Mouse (Mus musculus): ENCODE results near the gene Kcnj9.

Gene Kcnj9

DNA sequence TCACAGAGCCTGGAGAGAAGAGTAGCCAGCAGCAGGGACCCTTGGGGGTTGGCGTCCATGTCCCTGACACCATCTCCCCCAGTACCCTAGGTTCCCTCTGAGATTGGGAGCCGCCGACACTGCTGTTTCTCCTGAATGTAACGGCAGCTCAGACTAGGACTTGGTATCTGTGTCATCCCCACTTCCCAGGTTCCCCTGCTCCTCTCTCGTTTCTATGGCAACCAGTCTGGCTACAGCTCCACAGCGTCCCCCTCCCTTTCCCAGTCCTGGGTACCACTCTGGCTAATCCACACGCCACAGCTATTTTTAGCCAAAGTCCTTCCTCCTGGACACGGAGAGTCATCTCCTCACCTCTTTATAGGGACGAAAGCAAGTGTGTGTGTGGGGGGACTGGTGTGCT is at the start of gene Kcnj9:
Gene Kcnj9 (minus strand): TSS at position 188 of the 400 bp plus-strand sequence.
- no peak for DNase-seq (ENCODE audit: low spot score)

DNA sequence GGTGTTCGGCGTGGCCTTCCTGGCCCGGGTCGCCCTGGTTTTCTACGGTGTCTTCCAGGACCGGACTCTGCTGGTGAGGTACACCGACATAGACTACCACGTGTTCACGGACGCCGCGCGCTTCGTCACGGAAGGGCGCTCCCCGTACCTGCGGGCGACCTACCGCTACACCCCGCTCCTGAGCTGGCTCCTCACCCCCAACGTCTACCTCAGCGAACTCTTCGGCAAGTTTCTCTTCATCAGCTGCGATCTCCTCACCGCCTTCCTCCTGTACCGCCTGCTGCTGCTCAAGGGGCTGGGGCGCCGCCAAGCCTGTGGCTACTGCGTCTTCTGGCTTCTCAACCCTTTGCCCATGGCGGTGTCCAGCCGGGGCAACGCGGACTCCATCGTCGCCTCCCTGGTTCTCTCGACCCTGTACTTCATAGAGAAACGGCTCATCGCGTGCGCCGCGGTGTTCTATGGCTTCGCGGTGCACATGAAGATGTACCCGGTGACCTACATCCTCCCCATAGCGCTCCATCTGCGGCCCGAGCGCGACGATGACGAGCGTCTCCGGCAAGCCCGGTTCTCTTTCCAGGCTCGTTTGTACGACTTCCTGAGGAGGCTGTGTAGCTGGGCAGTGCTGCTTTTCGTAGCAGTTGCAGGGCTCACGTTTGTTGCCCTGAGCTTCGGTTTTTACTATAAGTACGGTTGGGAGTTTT is 47.8 kb upstream of the Kcnj9 start:
- peak; percentile 28 for DNase-seq (ENCODE audit: low spot score)

DNA sequence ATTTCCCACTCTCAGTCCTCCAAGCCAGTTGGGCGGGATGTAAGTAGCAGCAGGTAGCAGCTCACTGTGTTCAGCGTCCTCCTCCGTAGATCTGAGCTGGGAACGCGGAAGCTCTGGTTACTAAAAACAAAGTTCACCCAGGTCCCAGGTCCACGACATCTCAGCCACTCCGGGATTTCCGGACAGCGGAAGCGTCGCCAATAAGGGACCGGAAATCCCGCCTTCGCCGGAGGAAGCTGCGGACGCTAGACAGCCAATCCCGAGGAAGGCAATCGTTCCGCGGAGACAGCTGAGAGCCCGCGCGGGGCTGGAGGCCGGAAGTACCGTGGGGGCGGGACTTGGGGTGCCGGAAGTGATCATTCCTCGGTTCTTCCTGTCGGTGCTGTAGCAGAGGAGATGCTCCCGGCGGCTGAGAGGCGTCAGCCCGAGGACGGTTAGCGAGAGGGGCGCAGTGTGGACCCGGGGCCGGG is 47.1 kb upstream of the Kcnj9 start, which contains the start of gene Pigm:
Gene Pigm (plus strand): TSS at position 349 of the 470 bp plus-strand sequence.
- DNase-seq (ENCODE audit: low spot score) = peak; percentile 94

DNA sequence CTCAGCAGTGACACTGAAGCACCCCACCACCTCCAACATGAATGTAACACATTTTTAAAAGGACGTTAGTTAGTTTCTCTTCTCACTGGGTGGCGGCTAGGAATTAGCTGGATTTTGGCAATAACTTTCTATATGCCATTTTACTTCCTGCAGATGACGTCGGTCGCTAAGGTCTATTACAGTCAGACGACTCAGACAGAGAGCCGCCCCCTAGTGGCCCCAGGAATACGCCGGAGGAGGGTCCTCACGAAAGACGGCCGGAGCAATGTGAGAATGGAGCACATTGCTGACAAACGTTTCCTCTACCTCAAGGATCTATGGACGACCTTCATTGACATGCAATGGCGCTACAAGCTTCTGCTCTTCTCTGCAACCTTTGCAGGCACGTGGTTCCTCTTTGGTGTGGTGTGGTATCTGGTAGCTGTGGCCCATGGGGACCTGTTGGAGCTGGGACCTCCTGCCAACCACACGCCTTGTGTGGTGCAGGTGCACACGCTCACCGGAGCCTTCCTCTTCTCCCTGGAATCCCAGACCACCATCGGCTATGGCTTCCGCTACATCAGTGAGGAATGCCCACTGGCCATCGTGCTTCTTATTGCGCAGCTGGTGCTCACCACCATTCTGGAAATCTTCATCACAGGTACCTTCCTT is 39.8 kb upstream of the Kcnj9 start:
- peak; percentile 22 for DNase-seq (ENCODE audit: low spot score)

DNA sequence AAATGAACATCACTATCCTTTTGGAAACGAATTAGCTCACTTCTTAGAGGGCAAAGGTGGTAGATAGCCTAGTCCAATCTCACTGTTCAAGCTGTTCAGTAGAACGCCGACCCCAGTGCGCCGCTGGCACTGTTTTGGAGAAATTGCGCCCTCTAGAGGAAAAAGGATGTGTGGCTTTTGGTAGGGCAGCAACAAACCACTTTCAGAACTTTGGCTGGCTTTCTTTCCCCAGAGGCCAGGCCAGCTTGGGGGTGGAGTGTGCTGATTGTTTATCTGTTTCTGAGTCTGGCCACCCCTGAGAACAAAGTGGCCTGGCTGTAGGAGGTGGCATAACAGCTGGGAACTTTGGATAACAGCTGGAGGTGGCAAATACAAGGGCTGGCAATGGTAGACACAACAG is 35.6 kb upstream of the Kcnj9 start:
- DNase-seq (ENCODE audit: low spot score) = peak; percentile 30

DNA sequence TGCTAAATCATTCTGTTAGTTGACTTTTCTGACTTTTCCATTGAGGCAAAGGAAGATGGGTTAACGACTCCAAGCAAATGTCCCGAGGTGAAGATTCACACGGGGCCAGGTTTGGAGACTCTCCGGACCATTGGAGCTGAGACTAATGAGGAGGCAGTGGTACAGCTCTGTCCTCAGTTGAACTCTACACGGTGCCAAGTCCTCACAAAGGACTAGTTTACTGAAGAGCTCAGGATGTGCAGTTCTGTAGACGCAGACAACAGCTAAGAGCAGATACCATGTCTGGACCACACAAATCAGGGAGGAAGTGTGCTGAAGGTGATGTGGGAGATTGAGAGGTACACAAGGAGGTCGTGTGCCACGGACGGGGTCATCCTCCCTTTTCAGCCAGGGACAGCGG is 29.2 kb upstream of the Kcnj9 start:
- no peak for DNase-seq (ENCODE audit: low spot score)

DNA sequence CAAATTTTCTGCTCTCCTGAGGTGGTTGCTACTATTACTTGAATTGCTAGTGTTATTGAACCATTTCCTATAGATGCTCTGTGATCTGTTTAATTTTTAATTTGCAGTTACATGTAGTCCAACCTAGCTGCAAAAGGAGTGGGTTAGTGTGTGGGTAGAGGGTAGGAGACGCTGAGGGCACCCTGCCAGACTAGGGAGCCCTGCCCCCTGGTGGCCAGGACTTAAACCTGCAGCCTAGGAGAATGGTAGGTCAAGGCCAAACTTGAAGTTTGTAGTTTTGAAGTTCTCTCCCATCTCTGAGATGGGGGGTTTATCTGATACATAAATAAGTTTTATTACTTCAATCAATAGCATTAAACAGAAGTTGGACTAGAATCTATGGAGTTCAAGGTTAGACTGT is 28.4 kb upstream of the Kcnj9 start:
- no peak for DNase-seq (ENCODE audit: low spot score)

DNA sequence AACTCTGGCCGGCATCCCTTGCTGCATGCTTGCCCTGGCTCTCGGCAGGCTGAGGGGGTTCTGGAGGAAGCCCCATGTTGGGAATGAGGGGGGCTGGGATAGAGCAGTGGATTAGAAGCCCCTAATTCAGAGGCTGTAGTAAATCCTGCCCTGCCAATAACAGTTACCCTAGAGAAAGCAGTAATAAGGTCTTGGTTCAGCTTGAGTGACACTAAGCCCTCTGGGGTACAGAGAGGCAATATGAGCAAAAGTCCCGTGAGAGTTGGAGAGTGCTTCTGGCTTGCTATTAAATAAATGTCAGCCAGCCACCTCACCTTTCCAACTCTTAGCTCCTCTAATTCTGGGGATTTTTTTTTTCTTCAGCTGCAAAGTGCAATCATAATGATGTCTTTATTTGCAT is 26.2 kb upstream of the Kcnj9 start:
- DNase-seq (ENCODE audit: low spot score) = no peak

DNA sequence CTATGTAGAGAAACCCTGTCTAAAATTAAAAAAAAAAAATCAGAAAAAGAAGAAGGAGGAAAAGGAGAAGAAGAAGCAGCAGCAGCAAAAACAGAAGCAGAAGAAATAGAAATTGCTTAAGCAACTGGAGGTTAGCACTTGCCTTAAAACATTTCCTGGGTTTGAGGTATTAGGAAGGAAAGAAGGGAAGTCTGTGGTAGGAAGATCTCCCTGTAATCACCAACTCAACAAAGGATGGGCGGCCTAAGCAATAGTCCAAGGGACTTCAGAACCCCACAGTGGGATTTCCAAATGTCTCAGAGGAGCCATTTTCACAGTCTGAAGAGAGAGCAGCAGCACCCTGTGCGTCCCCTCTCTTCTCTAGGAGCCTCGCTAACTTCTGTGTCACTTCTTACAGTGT is 23.3 kb upstream of the Kcnj9 start:
- DNase-seq (ENCODE audit: low spot score) = no peak

DNA sequence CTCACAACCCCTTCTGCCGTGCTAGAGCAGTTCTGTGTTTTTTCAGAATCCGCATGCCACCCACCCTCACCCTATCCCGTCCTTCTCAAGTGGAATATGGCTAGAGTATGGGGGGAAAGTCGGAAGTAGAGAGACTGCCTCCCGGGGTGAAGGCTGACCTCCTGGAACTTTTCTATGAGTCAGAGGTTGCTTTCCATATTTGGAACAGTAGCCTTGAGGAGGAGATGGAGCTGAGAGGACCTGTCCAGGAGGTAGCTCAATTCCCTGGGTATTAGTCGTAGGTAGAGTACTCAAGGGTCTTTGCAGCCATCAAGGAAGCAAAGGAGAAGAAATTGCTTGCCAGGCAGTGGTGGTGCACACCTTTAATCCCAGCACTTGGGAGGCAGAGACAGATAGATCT is 22.9 kb upstream of the Kcnj9 start:
- no peak for DNase-seq (ENCODE audit: low spot score)

DNA sequence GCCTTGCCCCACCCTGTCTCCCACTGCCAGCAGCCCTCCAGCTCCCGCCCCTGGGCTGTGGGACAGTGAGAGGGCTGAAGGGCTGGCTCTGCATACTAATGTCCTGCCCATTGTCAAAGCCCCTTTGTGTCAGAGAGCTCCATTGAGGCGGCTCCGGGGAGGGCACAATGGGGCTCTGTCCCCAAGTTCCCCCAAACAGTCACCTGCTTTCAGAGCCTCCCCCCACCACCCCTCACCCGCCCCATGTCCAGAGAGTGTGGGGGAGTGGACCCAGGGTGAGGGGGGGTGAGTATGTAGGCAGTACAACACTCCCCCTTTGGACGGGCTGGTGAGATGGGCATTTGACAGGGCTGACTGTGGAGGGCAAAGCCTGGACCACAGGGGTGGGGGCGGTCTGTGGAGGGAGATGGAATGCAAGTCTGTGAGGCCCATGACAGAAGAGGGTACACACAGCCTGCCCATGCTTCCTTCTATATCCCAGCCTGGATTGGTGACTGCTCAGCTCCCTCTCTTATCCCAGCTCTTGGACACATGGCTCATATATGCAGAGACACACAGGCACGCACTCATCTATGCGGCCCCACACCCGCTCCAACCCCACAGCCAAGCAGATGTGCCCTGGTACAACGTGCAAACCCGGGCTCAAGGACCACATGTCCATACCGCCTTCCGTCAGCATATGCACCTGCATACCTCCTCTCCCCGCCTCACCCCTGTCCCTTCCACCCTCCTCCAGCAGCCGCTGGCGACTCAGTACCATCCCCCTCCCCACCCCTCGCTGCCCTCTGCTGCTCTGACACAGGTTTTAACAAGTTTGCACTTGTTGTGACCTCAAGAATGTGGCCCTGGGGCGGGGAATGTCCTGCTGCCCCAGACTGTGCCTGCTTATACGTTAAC is 21.0 kb upstream of the Kcnj9 start:
- DNase-seq (ENCODE audit: low spot score) = no peak

DNA sequence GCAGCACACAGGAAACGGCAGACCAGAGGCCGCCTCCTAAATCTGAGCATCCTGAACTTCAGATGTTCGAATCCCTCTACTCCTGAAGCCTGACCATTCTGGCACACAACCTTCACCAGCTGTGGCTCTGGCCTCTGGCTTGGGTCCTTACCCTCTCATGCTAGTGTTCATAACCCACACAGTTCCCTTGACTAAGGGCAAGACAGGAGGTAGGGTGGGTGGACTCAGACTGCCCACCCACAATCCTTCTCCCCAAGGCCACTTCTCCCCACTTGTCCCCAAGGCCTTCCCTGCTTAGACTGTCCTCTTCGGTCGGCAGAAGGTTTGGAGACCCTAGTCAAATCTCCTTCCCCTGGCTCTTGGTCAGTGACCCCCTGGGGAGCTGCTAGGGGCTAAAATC is 20.4 kb upstream of the Kcnj9 start:
- DNase-seq (ENCODE audit: low spot score) = no peak

DNA sequence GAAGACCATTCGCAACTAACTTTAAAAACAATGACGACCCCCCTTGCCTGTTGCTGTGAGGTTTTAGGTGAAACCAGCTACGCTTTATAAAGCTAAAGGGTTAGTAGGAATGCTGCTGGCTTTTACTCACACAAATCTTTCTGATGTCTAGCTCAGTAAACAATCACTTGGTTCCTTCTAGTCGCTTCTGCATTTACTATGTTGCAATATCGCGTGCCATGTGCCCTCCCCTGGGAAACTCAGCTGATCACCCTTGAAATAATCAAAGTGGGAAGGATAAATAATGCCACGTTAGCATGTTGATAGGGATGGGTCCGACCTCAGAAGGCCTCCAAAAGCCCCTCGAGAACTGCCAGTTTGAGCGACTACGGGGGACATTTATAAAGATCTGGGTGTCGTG is 18.3 kb upstream of the Kcnj9 start:
- DNase-seq (ENCODE audit: low spot score) = no peak

DNA sequence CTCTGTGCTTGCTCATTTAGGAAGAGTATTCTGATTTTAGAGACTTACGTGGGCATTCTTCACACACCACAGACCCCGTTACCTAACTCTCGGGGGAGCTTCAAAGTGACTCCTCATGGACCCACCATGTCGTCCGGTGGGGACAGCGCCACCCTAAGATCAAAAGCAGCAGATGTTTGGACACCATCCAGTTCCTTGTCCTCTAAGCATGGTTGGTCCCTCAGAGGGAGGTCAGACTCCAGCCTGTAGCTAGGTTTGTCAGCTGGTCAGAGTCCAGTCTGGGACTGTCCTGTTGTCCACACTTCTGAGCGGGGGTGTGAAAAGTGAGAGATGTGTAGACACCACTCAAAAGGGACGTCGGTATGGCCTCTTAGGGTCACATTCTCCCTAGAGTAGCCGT is 17.6 kb upstream of the Kcnj9 start:
- DNase-seq (ENCODE audit: low spot score) = no peak

DNA sequence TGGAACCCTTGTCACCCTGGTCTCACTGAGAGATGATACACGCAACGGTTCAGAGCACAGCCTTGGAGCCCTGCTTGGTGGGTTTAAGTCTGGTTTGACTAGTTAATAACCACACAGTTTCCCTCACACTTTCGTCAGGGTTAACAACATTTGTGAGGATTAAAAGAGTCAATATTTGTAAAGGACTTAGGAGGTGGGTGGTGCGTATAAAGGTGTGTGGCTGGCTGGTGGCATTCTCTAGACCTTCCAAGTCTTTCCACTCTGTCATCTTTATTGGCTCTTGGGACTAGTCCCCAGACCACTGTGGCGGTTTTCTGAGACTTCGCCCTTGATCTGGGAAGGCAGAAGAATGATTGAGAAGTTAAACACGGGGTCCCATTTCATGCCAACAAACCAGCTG is 15.7 kb upstream of the Kcnj9 start:
- DNase-seq (ENCODE audit: low spot score) = no peak

DNA sequence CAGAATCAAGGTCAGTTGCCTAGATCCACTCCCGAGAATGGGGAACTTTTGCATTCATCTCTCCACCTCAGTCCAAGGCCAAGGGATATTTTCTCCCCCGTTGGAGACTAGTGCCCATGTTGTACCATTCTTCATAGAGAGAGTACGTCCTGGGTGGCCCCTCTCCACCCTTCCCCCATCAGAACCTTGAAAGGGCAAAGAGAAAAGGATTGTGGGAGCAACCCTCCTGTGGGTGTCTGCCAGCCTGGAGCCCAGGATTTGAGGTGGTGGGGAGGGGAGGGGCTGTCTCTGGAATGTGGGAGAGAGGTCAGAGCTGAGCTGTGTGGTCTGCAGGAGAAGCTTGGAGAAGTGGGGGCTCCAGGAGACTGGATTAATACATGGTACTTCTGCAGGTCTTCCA is 14.8 kb upstream of the Kcnj9 start:
- DNase-seq (ENCODE audit: low spot score) = no peak

DNA sequence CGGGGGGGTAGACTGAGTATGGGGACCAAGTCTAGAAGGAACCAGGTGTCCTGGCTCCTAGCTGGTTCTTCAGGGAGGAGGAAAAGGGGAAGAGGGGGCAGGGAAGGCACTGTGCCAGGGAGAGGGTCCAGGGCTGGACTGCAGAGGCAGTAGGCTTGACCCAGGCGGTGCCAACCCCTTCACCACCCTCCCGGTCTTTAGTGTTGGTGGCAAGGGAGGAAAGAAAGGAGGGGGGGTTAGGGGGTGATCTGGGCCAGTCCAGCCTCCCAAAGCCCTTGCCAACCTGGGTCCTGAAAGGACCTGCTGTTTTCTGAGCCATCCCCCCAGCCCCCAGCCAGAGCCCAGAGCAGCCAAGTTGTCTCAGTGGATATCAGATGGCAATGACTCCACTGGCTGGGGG is 13.6 kb upstream of the Kcnj9 start:
- DNase-seq (ENCODE audit: low spot score) = no peak

DNA sequence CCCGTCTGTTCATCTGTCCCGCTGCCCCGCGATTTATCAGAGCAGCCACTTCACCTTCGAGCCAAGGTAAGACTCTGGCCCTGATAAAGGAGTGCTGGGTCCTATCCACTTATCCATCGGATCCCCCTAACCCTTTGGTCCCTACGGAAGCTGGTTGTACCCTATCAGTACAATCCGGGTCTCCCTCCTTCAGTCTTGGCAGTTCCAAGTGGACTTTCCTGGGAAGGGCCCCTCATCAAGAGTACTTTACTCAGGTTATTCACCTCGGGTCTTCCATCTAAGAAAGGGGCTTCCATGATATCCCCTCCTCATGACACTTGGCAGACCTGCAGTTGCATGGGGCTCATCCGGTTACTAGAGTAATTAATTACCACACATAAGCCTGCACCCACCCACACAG is 12.3 kb upstream of the Kcnj9 start:
- no peak for DNase-seq (ENCODE audit: low spot score)

DNA sequence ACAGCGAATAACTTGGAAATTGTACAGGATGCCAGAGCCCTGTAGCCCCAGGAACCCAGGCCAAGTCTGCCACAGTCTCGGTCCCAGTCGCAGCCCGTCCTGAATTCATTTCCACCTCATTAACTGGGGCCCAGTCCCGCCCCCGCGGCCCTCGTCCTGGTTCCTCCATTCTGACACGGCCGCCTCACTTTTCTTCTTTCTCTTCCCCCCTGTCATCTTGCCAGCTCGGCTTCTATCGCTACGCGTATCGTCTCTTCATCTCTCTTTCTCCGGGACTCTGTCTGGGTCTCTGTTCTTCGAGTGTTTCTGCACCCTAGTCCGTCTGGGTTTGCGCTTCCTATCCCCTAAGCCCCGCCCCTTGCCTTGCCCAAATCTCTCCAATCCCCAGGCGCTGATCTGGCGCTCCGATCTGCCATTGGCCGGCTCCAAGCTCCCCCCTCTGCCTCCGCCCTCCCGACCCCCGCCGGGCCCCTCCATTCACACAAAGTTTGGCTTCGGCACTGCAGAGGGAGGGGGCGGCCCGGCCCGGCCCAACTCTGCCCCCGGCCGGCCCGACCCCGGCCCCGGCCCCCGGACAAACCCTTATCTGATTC is 11.7 kb upstream of the Kcnj9 start, which contains the start of gene Kcnj10:
Gene Kcnj10 (plus strand): TSS at position 482 of the 593 bp plus-strand sequence.
- peak; percentile 9 for DNase-seq (ENCODE audit: low spot score)

DNA sequence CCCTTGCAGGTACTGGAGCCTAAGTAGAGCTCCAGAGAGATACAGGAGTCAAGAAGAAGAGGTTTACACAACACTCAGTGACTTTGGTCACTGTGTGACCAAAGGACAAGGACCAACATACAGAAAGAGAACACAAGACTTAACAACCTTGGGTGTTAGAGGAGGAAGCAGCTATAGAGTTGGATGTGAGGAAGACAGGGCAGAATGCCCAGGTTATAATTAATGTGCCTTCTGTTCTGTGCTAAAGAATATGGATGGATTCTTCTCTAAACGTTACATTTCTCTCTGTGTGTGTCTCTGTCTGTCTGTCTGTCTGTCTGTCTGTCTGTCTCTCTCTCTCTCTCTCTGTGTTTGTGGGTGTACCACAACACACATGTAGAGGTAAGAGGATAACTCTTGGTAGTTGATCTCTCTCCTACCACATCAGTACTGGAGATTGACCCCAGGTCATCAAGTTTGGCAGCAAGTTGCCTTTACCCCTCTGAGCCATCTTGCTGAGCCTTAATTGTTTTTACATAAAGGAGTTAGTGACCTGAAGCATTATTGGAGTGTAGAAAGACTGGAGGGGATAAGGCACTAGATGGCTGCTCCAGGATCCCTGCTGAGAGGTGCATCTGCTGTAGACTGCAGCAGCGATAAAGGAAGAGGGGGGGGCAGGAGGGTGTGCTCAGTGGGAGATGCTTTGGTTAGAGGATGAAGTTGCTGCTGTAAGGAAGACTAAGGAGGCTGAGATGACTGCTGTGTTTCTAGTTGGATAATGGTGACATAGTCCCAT is 8.5 kb upstream of the Kcnj9 start:
- DNase-seq (ENCODE audit: low spot score) = no peak

DNA sequence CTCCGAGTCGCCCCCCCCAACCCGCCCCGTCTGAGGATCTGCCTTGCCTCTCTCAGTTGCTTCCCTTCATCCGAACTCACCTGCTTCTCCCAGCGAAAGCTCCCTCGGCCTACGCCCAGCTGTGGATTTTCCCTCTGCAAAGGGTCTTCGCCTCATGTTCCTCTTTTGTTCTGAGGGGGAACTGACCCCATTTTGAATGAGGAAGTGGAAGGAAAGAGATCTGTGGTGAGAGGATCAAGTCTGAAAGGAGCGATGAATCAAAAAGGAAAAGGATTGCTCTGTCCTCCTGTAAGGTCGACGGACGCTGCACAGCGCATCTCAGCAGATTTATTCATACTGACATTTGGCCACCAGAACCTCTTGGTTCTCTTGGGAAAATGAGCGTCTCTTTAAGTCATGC is 6.7 kb upstream of the Kcnj9 start:
- no peak for DNase-seq (ENCODE audit: low spot score)

DNA sequence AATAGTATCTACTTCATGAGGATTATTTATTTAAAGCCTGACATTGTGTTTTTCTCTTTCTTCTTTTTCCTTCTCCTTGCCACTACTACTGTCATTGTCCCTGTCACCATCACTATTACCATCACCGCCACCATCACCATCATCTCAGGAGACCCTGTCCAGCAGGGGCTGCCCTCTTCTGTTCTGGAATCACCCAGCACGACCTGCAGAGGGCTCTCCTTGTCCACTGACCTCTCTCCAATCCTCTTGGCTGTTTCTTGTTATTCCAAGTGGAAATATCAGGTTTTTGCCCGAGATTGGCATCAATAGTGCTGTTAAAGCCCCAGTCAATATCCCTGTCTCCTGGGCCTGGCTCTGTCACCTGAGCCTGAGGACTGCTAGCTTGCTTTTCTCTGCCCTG is 4.4 kb upstream of the Kcnj9 start:
- DNase-seq (ENCODE audit: low spot score) = no peak
